ENCODE assay signal across 8 mouse cellular contexts in genomic region chrX:103252056-103252850, GRCm38 (mm10).
DNase-seq lines count a peak whose midpoint lies in the region; ATAC-seq and TF ChIP-seq lines count a peak whose summit lies in the region.
"Not testable (repeated sequence)": the region's sequence is repeated elsewhere in the genome, so short reads cannot be mapped to it uniquely, and the experiment has no call there.

No protein-coding gene starts in this region.

- not testable (repeated sequence) for TF ChIP-seq POLR2A in brain, embryonic 14.5 days (IDR thresholded peaks at IDR 0.05; ENCODE audit: borderline replicate concordance, extremely low read depth, insufficient read depth, insufficient read length, poor library complexity, severe bottlenecking)

- H3K27me3 ChIP-seq in embryonic facial prominence, embryonic 11.5 days (ENCODE audit: control insufficient read depth, insufficient read depth, low read length); hindbrain, embryonic 11.5 days (ENCODE audit: control insufficient read depth, insufficient read depth, low read length): not testable (repeated sequence)
- peaks cover 69% of the 10 kb centered on the region for H3K27me3 ChIP-seq in midbrain, embryonic 10.5 days (ENCODE audit: low read depth, poor library complexity, severe bottlenecking)
- peaks cover 24% of the 10 kb centered on the region for H3K27me3 ChIP-seq in neural tube, embryonic 13.5 days

- not testable (repeated sequence) for H3K4me3 ChIP-seq in ES-E14 (ENCODE audit: insufficient read depth in 1 of 2, low read depth in 1 of 2, low read length in 2 of 2, poor library complexity in 1 of 2, severe bottlenecking in 1 of 2); embryonic facial prominence, embryonic 11.5 days (ENCODE audit: low read depth, low read length); hindbrain, embryonic 11.5 days (ENCODE audit: low read depth, low read length); midbrain, embryonic 10.5 days; neural tube, embryonic 13.5 days

- peak; percentile 52 for DNase-seq in 3134 (ENCODE audit: extremely low read depth, insufficient read length, low spot score)
- DNase-seq in ES-E14 (ENCODE audit: low read depth, low spot score); midbrain, embryonic 10.5 days (ENCODE audit: low spot score): not testable (repeated sequence)
- DNase-seq in brain, embryonic 14.5 days (ENCODE audit: low read depth), result peak; percentile 43
- peak; percentile 26 for DNase-seq in embryonic facial prominence, embryonic 11.5 days (ENCODE audit: low spot score)
- DNase-seq in hindbrain, embryonic 11.5 days (ENCODE audit: low spot score), result peak; percentile 27
- peak; percentile 3 to 11 for DNase-seq in kidney, postnatal 4 days

- H3K9ac ChIP-seq in ES-E14 (ENCODE audit: insufficient read depth, low read depth, low read length, poor library complexity, severe bottlenecking); embryonic facial prominence, embryonic 11.5 days (replicated peaks; ENCODE audit: low read length); hindbrain, embryonic 11.5 days (ENCODE audit: low read depth, low read length); neural tube, embryonic 13.5 days: not testable (repeated sequence)

- H3K4me1 ChIP-seq in ES-E14 (ENCODE audit: control insufficient read depth in 2 of 2, insufficient read depth in 2 of 2, low read length in 2 of 2, poor library complexity in 1 of 2); embryonic facial prominence, embryonic 11.5 days (ENCODE audit: control insufficient read depth, insufficient read depth, low read length); hindbrain, embryonic 11.5 days (replicated peaks; ENCODE audit: control insufficient read depth, insufficient read depth, low read length); midbrain, embryonic 10.5 days; neural tube, embryonic 13.5 days (replicated peaks): not testable (repeated sequence)

- H3K4me2 ChIP-seq in embryonic facial prominence, embryonic 11.5 days (ENCODE audit: low read depth, low read length); hindbrain, embryonic 11.5 days (replicated peaks; ENCODE audit: low read depth, low read length); neural tube, embryonic 13.5 days: not testable (repeated sequence)

- not testable (repeated sequence) for TF ChIP-seq CTCF in brain, embryonic 14.5 days (IDR thresholded peaks at IDR 0.05; ENCODE audit: borderline replicate concordance, extremely low read depth, insufficient read depth, insufficient read length)

- not testable (repeated sequence) for H3K9me3 ChIP-seq in ES-E14 (ENCODE audit: control insufficient read depth, insufficient read depth, low read depth, low read length); embryonic facial prominence, embryonic 11.5 days (replicated peaks; ENCODE audit: control insufficient read depth, low read length); hindbrain, embryonic 11.5 days (ENCODE audit: control insufficient read depth, low read length); midbrain, embryonic 10.5 days (replicated peaks); neural tube, embryonic 13.5 days

- 56% methylated on average over 1 of the region's 1 CpGs for WGBS in embryonic facial prominence, embryonic 11.5 days
- WGBS in hindbrain, embryonic 11.5 days, result 47% methylated on average over 1 of the region's 1 CpGs
- 70% methylated on average over 1 of the region's 1 CpGs for WGBS in midbrain, embryonic 10.5 days
- 58% methylated on average over 1 of the region's 1 CpGs for WGBS in neural tube, embryonic 13.5 days

- in situ Hi-C loops in ES-E14 (cut with MboI; ENCODE audit: low sequenced_read_pairs in 2 of 2, unreplicated experiment in 2 of 2), result not testable (repeated sequence)

- not testable (repeated sequence) for ATAC-seq in embryonic facial prominence, embryonic 11.5 days (replicated peaks; ENCODE audit: insufficient number of reproducible peaks, low FRiP score, low TSS enrichment, low read depth); hindbrain, embryonic 11.5 days (ENCODE audit: low FRiP score); neural tube, embryonic 13.5 days (ENCODE audit: low read depth)

- peak overlapping the region; percentile 94 for H3K27ac ChIP-seq in ES-E14 (ENCODE audit: insufficient read depth, low read depth, low read length, poor library complexity, severe bottlenecking)
- not testable (repeated sequence) for H3K27ac ChIP-seq in embryonic facial prominence, embryonic 11.5 days (replicated peaks; ENCODE audit: low read depth, low read length)
- peak overlapping the region; percentile 62 for H3K27ac ChIP-seq in hindbrain, embryonic 11.5 days (ENCODE audit: low read depth, low read length)
- H3K27ac ChIP-seq in midbrain, embryonic 10.5 days (replicated peaks), result 0 out of 2 replicates have a peak overlapping the region, but pooled peaks have one; percentile 33
- H3K27ac ChIP-seq in neural tube, embryonic 13.5 days (replicated peaks), result peak overlapping the region; percentile 79

- not testable (repeated sequence) for H3K36me3 ChIP-seq in ES-E14 (ENCODE audit: control insufficient read depth, insufficient read depth, low read length, poor library complexity, severe bottlenecking); embryonic facial prominence, embryonic 11.5 days (replicated peaks; ENCODE audit: control insufficient read depth, insufficient read depth, low read depth, low read length); hindbrain, embryonic 11.5 days (ENCODE audit: control insufficient read depth, insufficient read depth, low read length); midbrain, embryonic 10.5 days; neural tube, embryonic 13.5 days
